Mouse (Mus musculus): ENCODE measurements around the gene Nckap1l.
"Not testable (repeated sequence)": the region's sequence is repeated elsewhere in the genome, so short reads cannot be mapped to it uniquely, and the experiment has no call there.

Gene Nckap1l

DNA sequence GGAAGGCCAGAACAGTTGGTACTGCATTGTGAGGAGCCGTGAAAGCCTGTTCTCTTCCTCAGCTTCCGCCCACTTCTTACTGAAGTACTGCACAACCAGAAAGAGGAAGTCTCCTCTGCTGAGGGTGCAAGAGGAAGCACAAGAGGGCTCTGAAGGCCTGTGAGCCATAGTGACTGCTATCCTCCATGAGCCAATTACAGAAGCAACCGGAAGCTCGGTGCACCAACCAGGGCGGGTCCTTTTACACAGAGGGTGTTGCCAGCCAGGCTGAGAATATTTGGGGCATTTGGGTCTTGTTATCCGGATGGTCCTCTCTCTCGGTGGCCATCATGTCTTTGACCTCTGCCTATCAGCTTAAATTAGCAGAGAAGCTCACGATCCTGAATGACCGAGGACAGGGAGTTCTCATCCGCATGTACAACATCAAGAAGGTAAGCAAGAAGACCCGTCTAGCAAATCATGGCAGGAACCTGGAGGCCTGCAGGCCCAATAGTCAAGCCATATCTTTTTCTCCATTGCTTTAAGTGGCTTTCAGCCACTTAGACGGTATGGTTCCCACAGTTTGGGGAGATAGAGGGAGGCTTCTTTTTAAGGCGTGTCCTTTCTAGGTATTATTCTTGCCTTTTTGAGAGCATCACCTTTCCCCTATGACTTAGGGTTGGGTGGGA, at the start of gene Nckap1l:
Nckap1l (plus strand) TSS at position 244 of the 668 bp plus-strand sequence.
- DNase-seq (ENCODE audit: low spot score in 2 of 2), result peak; percentile 52 to 66

GRCm38 (mm10) chr15:103405586-103405985, 48.0 kb upstream of the Nckap1l start:
- DNase-seq (ENCODE audit: low spot score in 2 of 2), result not testable (repeated sequence)

- DNase-seq (ENCODE audit: low spot score in 2 of 2), result no peak
Measured at GRCm38 (mm10) chr15:103427017-103427416, 26.6 kb upstream of the Nckap1l start.

- DNase-seq (ENCODE audit: low spot score in 2 of 2), result no peak
Measured at GRCm38 (mm10) chr15:103430241-103430640, 23.4 kb upstream of the Nckap1l start, which contains the start of gene Gtsf1. Gene Gtsf1 (minus strand): TSS chr15:103430470.

- DNase-seq (ENCODE audit: low spot score in 2 of 2), result not testable (repeated sequence)
Measured at GRCm38 (mm10) chr15:103445966-103446365, 7.6 kb upstream of the Nckap1l start.

DNA sequence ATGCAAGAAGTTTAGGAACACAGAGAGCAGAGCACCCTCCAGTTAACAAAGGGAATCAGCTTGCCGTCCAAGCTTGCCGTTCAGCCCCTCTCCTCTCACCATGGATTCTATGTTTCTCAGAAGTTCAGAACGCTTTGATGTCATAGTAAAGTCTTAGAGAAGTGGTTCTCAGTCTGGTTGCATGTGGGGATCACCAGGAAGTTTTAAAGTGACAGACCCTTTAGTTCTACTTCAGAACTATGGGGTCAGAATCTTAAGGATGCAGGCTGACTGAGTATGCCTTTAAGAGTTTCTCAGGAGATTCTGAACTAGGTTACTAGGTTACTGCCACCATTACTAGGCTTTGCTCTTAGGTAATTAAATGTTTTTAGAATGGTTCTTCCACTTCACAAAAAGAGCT, 5.2 kb upstream of the Nckap1l start, which contains the start of gene Gtsf2:
Gtsf2 (minus strand) TSS at position 101 of the 400 bp plus-strand sequence.
- DNase-seq (ENCODE audit: low spot score in 2 of 2), result no peak

GRCm38 (mm10) chr15:103454449-103454848, 855 bp downstream of the Nckap1l start:
- DNase-seq (ENCODE audit: low spot score in 2 of 2), result no peak

DNA sequence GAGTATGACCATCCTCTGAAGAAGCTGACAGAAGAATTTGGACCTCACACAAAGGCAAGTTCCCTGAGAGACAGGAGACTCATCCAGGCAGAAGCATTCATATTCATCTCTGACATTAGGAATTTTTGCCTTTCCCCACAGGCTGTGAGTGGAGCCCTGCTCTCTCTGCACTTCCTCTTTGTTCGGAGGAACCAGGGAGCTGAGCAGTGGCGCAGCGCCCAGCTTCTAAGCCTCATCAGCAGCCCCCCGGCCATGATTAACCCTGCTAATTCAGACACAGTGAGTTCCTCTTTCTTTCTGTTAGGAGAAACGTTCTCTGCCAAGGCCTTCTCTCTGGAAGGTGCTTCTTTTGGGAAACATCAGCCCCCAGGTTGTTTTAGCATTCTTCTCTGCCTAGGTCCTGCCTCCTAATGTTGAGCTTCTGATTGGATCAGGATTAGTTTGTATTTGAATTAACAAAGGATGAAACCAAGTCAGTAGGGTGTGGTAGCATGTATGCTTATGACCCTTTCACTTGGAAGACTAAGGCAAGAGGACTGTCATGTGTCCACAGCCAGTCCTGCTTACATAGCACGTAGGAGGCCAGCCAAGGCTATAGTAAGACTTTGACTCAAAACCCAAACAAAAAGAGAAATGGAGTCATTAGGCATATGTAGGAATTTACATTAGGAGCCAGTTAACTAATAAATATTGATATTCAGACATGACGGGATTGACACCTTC, 9.1 kb downstream of the Nckap1l start:
- no peak for DNase-seq (ENCODE audit: low spot score in 2 of 2)

- no peak for DNase-seq (ENCODE audit: low spot score in 2 of 2)
Measured at GRCm38 (mm10) chr15:103471488-103472194, 18.0 kb downstream of the Nckap1l start.

DNA sequence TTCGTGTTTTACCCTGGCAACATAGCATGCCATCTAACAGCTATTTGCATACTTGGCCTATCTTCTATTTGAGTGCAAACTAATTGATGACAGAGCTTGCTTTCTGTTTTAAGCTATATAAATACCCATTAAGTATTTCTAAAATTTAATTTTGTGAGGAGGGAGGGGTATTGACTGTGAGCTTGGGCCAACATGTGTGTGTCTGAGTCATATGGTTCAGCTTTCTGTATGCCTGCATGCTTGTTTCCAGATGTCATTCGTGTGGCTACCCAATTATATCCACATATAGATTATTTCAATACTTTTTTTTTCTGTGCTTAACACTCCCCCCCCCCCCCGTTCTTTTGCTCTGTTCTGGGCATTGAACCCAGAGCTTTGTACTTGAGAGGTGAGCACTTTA, 18.7 kb downstream of the Nckap1l start:
- no peak for DNase-seq (ENCODE audit: low spot score in 2 of 2)

- DNase-seq (ENCODE audit: low spot score in 2 of 2), result no peak
Measured at GRCm38 (mm10) chr15:103473182-103473581, 19.6 kb downstream of the Nckap1l start.

DNA sequence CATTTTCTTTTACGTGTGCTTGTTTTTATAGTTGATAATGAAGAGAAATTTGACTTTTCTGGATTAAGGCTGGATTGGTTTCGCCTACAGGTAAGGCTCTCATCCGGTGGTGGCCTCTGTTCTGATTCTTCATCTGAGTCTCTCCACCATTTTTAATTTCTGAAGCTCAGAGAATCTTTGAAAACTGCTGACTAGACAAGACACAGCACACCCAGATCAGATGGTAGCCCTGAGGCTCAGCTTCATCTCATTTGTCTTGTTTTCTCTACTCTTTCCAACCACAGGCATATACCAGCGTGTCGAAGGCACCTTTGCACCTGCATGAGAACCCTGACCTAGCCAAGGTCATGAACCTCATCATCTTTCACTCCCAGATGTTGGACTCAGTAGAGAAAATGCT, 20.2 kb downstream of the Nckap1l start:
- no peak for DNase-seq (ENCODE audit: low spot score in 2 of 2)

GRCm38 (mm10) chr15:103479080-103479606, 25.5 kb downstream of the Nckap1l start:
- no peak for DNase-seq (ENCODE audit: low spot score in 2 of 2)

- DNase-seq (ENCODE audit: low spot score in 2 of 2), result no peak
Measured at GRCm38 (mm10) chr15:103480129-103480528, 26.5 kb downstream of the Nckap1l start.

DNA sequence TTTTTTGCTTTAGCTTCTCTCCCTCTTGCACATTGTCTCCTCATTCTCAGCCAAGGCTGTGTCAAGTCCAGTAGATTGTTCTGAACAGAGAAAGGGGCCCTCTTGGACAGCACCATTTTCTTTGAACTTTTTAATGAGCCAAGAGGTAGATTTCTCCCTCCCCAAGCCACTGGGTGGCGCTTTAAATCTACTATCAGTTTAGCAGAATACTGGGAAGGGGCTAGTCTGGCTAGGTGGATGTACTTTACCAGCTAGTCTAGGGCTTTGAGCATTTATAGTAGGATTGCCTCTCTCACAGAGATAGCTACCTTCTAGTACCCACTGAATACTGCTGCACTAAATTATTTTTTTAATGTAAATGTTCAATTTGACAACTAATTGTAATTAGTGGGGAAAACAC, 28.9 kb downstream of the Nckap1l start:
- DNase-seq (ENCODE audit: low spot score in 2 of 2), result no peak

DNA sequence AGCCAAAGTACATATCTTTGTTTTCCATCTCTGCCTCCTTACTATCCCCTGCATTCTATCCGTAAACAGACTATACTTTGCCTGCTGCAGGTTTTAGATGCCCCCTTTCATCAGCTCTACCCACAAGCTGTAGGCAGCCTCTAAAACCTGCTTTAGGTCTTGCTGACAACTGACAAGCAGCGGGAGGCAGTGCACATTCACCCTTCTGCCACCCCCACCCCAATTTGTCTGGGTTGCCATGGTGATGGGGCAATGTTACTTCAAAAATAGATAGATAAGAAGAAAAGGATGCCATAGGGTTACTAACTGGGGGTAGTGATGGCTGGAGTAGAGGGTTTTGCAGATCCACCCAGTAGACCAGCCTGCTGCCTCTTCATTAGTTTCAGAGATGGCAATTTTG, 30.9 kb downstream of the Nckap1l start:
- DNase-seq (ENCODE audit: low spot score in 2 of 2), result no peak

GRCm38 (mm10) chr15:103485106-103485505, 31.5 kb downstream of the Nckap1l start:
- no peak for DNase-seq (ENCODE audit: low spot score in 2 of 2)

DNA sequence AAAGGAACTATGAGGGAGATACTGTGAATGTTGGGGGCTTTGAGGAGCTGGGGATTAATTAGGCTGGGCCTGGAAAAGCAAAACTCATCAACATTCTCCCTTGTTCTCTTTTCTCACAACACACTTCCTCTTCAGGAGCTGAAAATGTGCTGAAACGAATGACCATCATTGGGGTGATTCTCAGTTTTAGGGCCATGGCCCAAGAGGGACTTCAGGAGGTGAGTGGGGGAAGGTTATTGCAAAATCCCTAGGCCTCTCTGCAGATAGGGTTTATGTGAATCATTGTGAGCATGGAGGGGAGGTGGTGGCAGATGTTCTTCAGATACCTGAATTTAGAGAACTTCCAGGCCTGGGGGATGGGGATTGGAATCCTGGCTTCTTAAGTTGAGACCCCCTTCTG, 33.1 kb downstream of the Nckap1l start:
- DNase-seq (ENCODE audit: low spot score in 2 of 2), result no peak

DNA sequence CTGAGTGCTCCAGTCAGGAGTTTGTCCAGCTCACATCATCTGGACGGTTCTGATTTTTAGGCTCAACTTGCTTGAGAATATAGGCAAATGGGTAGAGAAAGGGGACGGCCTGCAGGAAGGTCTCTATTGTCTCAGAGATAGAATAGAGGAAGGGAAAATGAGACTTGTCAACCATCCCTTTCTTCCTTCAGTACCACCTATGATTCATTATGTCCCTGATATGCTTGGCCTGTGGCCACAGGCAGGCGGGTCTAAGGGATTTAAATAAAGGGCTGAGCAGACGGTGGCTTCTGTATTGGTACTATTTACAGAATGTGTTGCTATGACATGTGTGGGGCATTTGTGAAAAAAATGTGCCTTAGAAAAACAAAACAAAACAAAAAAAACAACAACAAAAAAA, 34.7 kb downstream of the Nckap1l start:
- DNase-seq (ENCODE audit: low spot score in 2 of 2), result no peak

DNA sequence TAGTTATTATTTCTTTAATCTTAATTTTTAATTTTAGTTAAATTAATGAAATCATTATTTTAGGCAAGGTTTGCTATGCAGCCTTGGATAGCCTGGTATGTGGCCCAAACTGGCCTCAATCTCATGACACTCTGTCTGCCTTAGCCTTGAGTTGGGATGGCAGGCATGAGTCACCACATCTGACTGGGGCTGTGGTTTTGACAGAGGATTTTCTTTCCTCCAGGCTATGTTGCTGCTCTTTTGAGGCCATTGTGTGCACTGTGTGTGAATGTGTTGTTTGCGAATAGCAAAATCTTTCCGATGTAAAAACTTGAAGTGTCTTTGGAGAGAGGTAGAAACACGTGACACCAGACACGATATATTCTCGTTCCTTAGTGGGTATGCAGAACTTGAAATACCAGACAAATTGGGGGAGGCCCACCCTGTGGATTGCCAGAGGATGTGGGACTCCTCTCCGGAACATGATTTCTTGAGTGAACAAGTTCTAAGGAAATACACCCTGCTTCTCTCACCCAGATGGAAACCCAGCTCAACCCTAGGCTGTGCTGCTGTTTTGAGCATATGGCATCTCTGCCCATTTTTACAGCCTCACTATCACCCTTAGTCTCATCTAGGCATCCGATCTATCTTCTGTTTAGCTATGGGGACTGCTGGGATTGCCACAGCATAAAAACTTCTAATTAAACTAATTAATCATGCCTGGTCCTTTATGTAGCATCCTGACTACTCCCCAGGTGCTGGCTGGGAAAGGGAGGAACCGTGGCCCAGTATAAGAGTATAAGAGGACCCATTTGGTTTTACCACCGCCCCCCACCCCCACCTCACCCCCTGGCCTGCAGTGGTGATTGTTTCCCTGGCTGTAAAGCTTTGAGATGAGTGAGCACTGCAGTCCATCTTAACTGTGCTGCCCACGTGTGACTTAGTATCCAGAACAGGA, 42.9 kb downstream of the Nckap1l start:
- no peak for DNase-seq (ENCODE audit: low spot score in 2 of 2)

DNA sequence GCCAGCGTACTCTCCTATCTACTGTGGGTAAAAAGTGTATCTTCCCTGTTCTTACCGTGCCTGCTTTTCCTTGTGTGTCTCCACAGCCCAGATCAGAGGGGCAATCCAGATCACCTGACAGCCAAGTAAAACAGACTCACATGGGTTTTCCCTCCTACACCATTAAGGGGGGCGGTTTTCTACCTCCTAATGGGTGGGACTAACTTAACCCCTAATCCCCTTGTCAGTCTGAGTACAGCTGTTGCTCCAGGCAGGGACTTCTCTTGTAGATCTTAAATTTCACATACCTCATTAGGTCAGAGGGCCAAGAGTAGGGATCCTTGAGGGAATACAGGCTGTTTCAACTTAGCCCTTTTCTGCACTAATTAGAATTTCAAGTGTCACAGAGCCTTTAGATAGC, 44.6 kb downstream of the Nckap1l start:
- no peak for DNase-seq (ENCODE audit: low spot score in 2 of 2)
